Mouse (Mus musculus) heart, adult 2 months (tissue): ENCODE results near the gene Scarf2.

Experiments
- CTCF ChIP-seq: fragments of 200-600 bp; IDR thresholded peaks from 2 replicates; pipeline ENCODE4 v1.8.1; 2022; ENCODE audit warnings: antibody characterized with exemption, mild to moderate bottlenecking, moderate library complexity
- EP300 ChIP-seq: fragments of 200-500 bp; IDR thresholded peaks from 2 replicates; pipeline ENCODE4 v1.6.1; 2011; ENCODE audit warnings: low read depth, low read length, control low read depth; ENCODE audit not compliant: insufficient read depth
- POLR2A ChIP-seq: fragments of 200-500 bp; IDR thresholded peaks from 2 replicates; pipeline ENCODE4 v1.6.1; 2011; ENCODE audit warnings: mild to moderate bottlenecking, low read depth, low read length, control low read depth; ENCODE audit not compliant: insufficient read depth

DNA sequence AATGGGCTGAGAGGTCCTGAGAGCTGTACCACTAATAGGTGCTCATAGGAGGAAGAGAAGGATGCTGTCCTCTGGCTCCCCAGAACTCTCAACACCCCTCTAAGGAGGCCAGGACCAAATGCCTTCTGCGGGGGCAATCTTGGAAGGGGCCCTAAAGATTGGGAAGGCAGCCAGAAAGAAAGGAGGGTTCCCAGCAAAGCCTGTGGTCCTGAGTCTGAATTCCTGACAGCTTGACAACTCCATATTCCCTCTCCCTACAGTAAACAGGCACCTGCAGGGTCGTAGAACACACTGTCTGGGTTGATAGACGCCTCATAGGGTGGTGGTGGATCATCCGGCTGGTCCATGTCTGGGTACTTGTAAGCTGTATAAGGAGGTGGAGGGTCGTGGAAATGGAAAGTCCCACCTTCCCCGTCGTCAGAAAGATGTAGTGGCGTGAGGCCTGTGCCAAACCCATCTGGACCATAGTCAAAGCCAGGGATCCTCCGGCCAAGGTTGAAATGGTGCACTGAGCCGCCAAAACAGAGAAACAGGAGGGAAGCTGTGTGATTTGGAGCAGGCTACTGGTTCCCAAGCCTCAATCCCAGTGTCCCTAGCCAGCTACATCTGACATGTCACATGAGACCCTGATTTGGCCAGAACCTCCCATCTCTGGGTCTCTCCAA is 46.8 kb downstream of the Scarf2 start:
- TF ChIP-seq CTCF (no peak), POLR2A (no peak), EP300 (no peak)
